Mouse (Mus musculus): Measurements from ENCODE around the gene Sez6l2.

Sez6l2 gene

GRCm38 (mm10) chr7:127007313-127008024 lies 57.1 kb downstream of the Sez6l2 start:
- DNase-seq (ENCODE audit: low spot score in 2 of 2): no peak

GRCm38 (mm10) chr7:127008239-127009019 lies 58.1 kb downstream of the Sez6l2 start:
- DNase-seq (ENCODE audit: low spot score in 2 of 2): peak in 1 of 2 experiments; percentile 32

DNA sequence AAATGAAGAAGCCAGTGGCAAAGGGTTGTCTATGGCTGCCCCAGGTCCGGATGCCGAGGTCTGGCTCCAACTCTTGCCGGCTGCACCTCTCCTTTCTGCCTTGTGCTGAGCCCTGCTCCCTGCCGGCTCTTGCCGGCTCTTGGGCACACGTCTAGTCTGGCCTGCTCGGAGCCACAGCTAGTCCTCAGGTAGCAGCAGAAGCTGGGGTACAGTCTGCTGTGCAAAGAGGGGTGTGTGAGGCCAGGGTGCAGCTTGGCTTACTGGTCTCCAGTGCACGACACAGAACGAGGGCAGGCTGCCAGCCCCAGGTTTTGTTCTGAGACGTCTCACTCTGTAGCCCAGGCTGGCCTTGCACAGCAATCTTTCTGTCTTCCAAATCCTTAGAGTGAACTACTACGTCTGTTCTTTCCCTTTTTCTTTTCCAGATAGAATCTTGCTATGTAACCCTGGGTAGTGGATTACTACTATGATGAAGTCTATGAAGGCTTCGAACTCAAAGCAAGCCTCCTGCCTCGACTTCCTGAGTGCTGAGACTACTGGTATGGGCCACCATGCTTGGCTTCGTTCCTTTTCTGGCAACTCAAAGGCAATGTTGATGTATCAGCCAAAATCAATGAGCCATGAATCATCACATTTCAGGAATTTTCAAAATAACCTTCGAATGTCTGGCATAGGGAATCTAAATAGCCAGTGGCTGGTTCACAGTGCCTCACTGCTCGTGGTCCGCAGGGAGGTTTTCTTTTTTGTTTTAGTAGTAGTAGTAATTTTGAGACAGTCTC lies 59.1 kb downstream of the Sez6l2 start:
- DNase-seq (ENCODE audit: low spot score in 2 of 2): no peak

- no peak for DNase-seq (ENCODE audit: low spot score in 2 of 2)
Observed at GRCm38 (mm10) chr7:127011051-127011450, 60.7 kb downstream of the Sez6l2 start.

DNA sequence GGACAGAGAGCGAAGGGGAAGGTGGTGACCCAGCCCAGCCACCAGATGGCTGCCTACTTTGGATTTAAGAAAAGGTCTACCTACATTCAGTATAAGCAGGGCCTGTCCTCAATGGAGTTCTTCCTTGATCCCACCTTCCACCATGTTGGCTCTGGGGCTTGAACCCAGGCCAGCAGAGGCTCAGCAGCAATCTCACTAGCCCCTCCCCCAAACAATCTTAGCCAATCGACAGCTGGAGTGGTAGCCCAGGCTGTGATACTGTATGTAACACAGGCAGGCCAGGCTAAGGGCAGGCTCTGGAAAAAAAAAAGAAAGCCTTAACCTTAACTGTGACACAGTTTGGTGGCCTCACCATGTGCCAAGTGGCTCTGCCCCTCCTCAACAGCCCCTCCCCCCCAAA lies 61.4 kb downstream of the Sez6l2 start:
- DNase-seq (ENCODE audit: low spot score in 2 of 2): no peak

GRCm38 (mm10) chr7:127012374-127012773 lies 62.0 kb downstream of the Sez6l2 start:
- DNase-seq (ENCODE audit: low spot score in 2 of 2): no peak

GRCm38 (mm10) chr7:127012845-127013244 lies 62.5 kb downstream of the Sez6l2 start:
- no peak for DNase-seq (ENCODE audit: low spot score in 2 of 2)

DNA sequence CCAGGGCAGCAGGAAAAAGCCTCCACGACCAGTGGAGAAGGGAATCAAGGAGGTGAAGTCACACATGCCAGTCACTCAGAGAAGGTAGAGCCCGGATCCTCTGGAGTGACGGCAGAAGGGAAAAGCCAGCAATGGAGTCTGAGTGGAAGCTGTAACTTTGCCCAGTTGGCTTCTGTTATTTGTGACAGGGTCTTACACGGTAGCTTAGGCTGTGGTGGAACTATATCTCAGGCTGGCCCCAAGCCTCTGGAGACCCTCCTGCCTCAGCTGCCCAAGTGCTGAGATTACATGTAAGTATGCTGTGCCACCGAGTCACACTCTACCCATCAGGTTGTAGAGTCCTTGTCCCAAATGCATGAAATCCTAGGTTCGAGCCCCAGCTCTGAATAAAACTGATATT lies 63.0 kb downstream of the Sez6l2 start:
- no peak for DNase-seq (ENCODE audit: low spot score in 2 of 2)

DNA sequence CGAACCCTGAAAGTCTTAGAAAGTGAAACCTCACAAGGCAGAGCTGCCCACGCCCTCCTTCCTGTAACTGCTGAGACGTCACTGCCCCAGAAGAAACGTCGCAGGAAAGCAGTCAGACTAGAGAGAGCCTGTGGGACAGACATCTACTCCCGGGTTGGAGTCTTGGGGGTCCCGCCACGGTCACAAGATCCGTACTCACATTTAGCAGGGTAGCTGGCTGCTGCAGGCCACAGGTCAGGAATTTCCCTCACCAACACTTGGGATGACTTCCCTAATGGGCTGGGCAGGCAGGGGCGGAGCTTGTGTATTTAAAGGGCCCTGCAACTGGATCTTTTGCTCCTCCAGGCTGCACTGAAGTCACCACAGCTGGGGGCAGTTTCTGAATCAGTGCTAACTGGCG lies 64.0 kb downstream of the Sez6l2 start, which contains the start of gene Mvp:
Gene Mvp, minus strand, starts transcription at position 302 of the 400 bp plus-strand sequence.
- DNase-seq (ENCODE audit: low spot score in 2 of 2): peak; percentile 70 to 72

GRCm38 (mm10) chr7:127014993-127015392 lies 64.6 kb downstream of the Sez6l2 start:
- DNase-seq (ENCODE audit: low spot score in 2 of 2): no peak

GRCm38 (mm10) chr7:127016081-127016480 lies 65.7 kb downstream of the Sez6l2 start:
- peak in 1 of 2 experiments; percentile 44 for DNase-seq (ENCODE audit: low spot score in 2 of 2)

- no peak for DNase-seq (ENCODE audit: low spot score in 2 of 2)
Observed at GRCm38 (mm10) chr7:127016481-127016485, 65.9 kb downstream of the Sez6l2 start, which contains the start of gene Pagr1b. Pagr1b (minus strand) TSS chr7:127016484.

DNA sequence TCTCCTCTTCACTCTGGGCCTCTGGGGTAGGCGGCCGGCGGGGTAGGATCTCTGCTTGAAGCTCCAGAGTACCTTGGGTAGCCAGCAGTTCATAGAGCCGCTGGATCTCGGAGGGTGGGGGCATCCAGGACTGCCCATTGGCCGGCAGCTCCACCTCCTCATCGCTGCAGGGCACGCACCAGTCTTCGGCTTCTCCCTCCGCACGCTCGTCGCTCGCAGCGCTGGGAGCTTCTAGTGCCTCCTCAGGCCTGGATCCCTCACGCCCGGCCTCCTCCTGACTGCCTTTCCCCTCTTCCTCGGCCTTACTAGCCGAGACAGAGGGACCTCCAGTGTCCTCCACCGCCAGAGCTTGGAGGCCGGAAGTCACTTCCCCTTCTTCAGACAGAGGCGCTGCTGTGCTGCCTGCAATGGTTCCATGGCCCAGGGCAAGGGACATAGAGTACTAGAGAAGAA lies 66.1 kb downstream of the Sez6l2 start:
- DNase-seq (ENCODE audit: low spot score in 2 of 2): no peak

DNA sequence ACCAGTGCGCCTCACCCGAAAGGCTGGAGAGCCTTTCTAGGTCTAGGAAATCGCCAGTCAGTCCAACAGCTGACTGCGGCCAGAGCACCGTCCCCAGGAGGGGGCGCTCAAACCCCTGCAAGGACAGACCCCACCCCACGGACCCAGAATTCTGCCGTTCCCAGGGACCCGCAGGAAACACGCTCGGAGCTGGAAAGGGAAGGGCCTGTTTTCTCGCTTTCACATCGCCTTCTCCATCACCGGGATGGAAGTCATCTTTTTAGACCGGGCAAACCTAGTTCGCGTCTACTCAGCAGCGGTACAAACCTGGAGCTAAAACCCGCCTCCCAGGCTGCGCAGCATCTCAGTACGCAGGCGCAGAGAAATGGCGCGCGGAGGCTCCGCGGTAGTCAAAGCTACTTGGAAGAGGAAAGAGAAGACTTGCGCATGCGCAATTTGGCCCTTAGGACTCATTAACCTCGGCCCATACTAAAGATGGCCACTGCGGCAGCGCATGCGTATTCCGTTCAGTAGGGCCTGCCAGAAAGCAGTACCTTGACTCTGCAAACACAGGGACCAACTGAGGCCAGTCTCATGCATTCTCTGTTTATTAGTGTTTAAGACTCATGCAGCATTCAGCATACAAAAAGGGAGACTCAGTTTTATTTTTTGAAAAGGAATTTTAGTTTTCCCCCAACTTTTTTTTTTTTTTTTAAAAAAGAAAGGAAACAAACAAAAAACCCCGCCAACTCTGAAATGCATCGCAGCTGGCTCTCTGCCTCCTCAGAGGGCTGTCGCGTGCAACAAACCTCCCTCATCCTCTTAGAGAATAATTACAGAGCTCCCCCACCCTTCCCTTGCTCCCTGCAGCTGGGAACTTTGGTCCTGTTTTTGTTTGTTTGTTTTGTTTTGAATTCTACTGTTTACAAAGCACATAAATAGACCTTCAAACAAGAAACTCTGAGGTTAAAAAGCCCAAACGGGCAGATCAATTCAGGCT lies 66.9 kb downstream of the Sez6l2 start, which contains the start of gene Pagr1a:
Gene Pagr1a, minus strand, starts transcription at position 382 of the 979 bp plus-strand sequence.
- peak; percentile 97 for DNase-seq (ENCODE audit: low spot score in 2 of 2)

- no peak for DNase-seq (ENCODE audit: low spot score in 2 of 2)
Observed at GRCm38 (mm10) chr7:127017950-127018345, 67.6 kb downstream of the Sez6l2 start.

GRCm38 (mm10) chr7:127018416-127019305 lies 68.3 kb downstream of the Sez6l2 start:
- DNase-seq (ENCODE audit: low spot score in 2 of 2): no peak

DNA sequence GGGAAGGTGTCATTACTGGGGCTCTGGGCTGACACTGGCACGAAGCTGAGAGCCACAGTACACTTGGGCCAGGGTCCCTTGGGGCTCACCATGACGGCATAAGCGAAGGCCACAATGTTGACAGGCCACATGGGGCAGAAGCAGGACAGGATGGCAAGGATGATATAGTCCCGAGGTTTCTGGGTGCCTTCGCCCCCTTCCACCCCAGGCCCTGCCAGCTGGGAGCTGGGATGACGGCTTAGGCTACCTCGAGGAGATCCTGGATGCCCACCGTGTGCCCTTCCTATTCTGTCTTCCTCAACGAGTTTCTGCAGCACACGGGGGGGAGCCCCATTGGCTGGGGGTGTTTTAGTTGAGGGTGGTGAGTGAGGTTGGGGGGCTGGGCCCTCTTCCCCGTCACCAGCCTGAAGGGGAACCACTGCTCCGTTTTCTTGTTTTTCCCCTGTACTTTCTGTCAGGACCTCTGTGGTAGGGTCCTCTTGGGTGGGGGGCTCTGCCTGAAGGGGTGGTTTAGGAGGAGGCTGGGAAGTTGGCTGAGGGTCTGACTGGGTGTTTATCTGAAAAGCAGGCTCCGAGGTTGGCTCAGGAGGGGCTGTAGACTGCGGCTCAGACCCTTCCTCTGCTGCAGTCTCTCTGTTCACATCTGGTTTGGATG lies 69.1 kb downstream of the Sez6l2 start:
- DNase-seq (ENCODE audit: low spot score in 2 of 2): no peak

- no peak for DNase-seq (ENCODE audit: low spot score in 2 of 2)
Observed at GRCm38 (mm10) chr7:127020031-127020430, 69.7 kb downstream of the Sez6l2 start.

Data from natural killer cell, adult 2 months (primary cell).